Mouse (Mus musculus) kidney, adult 2 months (tissue): ENCODE data around the gene Agrp. TPM values are rescaled to one million over a fixed set of nuclear protein-coding genes. Genes with fewer than 3 reads are reported as not detected.

ENCODE experiments used
- DNase-seq: peaks from one replicate; pipeline ENCODE4 v3.0.0; 2021
- H3K27ac ChIP-seq: fragments of 200-500 bp; 2 replicates; pipeline ENCODE4 v1.5.1; 2012; ENCODE audit warnings: low read depth, low read length, control low read depth, inconsistent platforms; ENCODE audit not compliant: insufficient read depth
- H3K27me3 ChIP-seq: fragments of 200-500 bp; replicated peaks from 2 replicates; pipeline ENCODE4 v1.6.1; 2012; ENCODE audit warnings: mild to moderate bottlenecking, moderate library complexity, low read length, inconsistent platforms; ENCODE audit not compliant: control insufficient read depth, insufficient read depth
- H3K36me3 ChIP-seq: fragments of 200-500 bp; 2 replicates; pipeline ENCODE4 v1.6.1; 2012; ENCODE audit warnings: mild to moderate bottlenecking, moderate library complexity, low read length, inconsistent platforms; ENCODE audit not compliant: control insufficient read depth, insufficient read depth
- H3K4me1 ChIP-seq: fragments of 200-500 bp; 2 replicates; pipeline ENCODE4 v1.6.1; 2011; ENCODE audit warnings: low read length; ENCODE audit not compliant: control insufficient read depth, insufficient read depth
- H3K4me3 ChIP-seq: fragments of 200-500 bp; 2 replicates; pipeline ENCODE4 v1.5.1; 2011; ENCODE audit warnings: mild to moderate bottlenecking, low read depth, low read length, control low read depth; ENCODE audit not compliant: insufficient read depth
- CTCF ChIP-seq: fragments of 200-500 bp; conservative IDR thresholded peaks from 2 replicates; pipeline ENCODE4 v1.5.1; 2011; ENCODE audit warnings: low read depth, mild to moderate bottlenecking, control low read depth, low read length, moderate library complexity, mixed read lengths; ENCODE audit not compliant: insufficient read depth, insufficient read length
- POLR2A ChIP-seq: fragments of 200-500 bp; IDR thresholded peaks from one replicate; pipeline ENCODE4 v1.6.1; 2011; ENCODE audit warnings: low read depth, low read length, control low read depth
- whole genome bisulfite sequencing: fragments of 180-500 bp; shearing (Covaris S2); methylation state at CpG from one replicate; pipeline ENCODE4 v1.1.7; 2018; 5-methylcytosine and 5-hydroxymethylcytosine counted together
- polyA plus RNA-seq: library from polyadenylated mRNA; depleted of rRNA; stranded (reverse); fragments of >200 nt; gene quantifications from 2 replicates; pipeline ENCODE4 v1.2.3, GENCODE M21; 2012

The Agrp gene
- polyA plus RNA-seq, 1 experiment, result 0.13 TPM

DNA sequence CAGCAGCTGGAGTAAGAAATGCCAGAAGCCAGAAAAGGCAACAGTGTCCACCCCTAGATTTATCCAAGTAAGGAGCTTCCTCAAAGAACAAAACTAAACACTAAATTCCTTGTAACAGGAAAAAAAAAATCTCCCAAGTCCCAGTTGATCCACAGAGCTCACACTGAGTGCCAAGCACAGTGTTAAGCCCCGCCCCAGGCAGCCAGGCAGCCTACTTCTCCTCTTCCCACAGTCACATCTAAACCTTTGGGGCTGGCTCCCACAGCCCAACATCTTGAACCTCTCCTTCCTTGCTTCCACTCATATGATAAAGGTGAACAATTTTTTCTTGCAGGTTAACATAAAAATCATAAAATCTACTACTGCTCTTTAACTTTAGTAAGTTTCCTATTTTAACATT lies 73.3 kb downstream of the Agrp start:
- WGBS, result 94% methylated on average over 1 of the region's 1 CpGs
- no peak overlapping the region for H3K27ac ChIP-seq
- no peak for TF ChIP-seq CTCF
- no peak for TF ChIP-seq POLR2A

DNA sequence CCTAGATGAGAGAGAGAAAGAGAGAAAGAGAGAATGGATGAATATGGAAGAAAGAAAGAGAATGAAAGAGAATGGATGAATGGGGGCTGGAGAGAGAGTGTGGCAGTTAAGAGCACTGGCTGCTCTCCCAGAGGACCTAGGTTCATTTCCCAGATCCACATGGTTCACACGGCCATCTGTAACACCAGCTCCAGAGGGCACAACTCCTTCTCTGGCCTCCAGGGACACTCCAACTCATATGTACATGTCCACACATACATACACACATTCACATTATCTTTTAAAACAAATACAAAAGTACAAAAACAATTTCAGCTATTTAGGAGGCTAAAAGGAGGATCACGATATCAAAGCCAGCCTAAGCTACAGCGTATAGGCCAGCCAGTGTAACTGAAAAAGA lies 74.3 kb downstream of the Agrp start:
- Histone ChIP-seq H3K27ac (no peak overlapping the region), H3K36me3 (no peaks in the 10 kb centered on the region), H3K27me3 (no peaks in the 10 kb centered on the region), H3K4me1 (peaks cover 15% of the 10 kb centered on the region), H3K4me3 (no peak overlapping the region)
- WGBS, result 73% methylated on average over 3 of the region's 3 CpGs
- no peak for TF ChIP-seq POLR2A
- TF ChIP-seq CTCF, result no peak
- DNase-seq, result no peak

More for the DNA sequence above, 73.3 kb downstream of the Agrp start:
- Histone ChIP-seq H3K4me3 (no peak overlapping the region), H3K27me3 (no peaks in the 10 kb centered on the region), H3K4me1 (peaks cover 15% of the 10 kb centered on the region), H3K36me3 (no peaks in the 10 kb centered on the region)
- DNase-seq, result no peak

DNA sequence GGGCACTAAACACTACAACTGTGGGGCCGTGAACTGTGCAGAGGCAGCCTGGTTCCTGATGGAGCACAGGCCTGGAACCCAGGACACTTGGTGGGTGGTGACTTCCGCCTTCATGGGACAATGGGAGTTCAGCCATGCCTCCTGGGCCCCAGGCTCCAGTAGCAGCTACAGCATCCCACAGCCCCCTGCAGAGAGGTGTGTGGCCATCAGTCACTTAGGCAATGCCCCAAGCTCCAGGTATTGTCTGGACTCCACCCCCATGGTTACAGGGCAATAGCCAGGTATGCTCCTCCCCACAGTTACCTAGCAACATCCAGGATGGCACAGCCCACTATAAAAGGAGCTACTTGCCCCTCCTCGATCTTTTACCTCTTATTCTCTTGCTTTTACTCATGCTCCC lies 82.0 kb downstream of the Agrp start:
- TF ChIP-seq POLR2A (no peak), CTCF (no peak)
- H3K27me3 ChIP-seq, result no peaks in the 10 kb centered on the region

DNA sequence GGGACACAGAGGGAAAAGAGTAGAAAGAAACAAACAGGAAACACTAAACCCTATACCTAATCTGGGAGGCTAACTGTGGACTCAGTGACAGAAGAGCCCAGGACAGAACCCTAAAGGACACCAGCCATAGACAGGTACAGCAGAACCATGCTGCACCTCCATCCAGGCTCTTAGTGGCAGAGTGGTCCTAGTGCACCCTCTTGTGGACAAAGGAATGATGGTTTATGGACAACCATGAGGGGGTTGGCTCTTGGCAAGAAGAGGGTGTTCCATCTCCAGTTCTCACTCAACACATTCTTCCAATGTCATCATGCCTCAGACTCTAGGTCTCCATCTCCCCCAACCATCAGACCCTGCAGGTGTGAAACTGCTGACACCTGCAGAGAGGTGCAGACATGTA lies 83.1 kb downstream of the Agrp start:
- no peak for TF ChIP-seq POLR2A
- peak; percentile 94 for TF ChIP-seq CTCF
- Histone ChIP-seq H3K36me3 (no peaks in the 10 kb centered on the region), H3K27ac (no peak overlapping the region), H3K4me3 (no peak overlapping the region), H3K4me1 (peaks cover 11% of the 10 kb centered on the region; the same call in 1 of the 2 replicates), H3K27me3 (no peaks in the 10 kb centered on the region)
- peak; percentile 81 for DNase-seq

More for the DNA sequence above, 82.0 kb downstream of the Agrp start:
- Histone ChIP-seq H3K36me3 (no peaks in the 10 kb centered on the region), H3K4me1 (peaks cover 11% of the 10 kb centered on the region; the same call in 1 of the 2 replicates), H3K27ac (no peak overlapping the region), H3K4me3 (no peak overlapping the region)
- DNase-seq, result no peak
- 84% methylated on average over 3 of the region's 3 CpGs for WGBS

DNA sequence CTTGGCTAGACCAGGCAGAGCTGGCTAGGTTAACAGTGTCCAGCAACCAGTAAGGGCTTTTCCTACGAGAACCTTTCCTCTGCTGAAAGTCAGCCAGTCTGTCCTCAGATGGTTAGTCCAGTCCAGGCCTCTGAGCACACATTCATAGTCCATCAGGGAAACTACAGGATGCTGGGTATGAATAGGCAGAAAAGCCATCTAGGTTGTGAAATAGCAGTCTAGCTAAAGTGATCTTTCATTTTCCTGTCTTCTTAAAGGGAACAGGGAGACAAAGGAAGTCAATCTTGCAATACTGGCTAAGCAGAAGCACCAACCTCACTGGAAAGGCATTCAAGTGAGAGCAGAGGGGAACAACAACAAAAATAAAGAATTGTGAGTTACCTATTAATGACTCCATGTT lies 84.4 kb downstream of the Agrp start:
- WGBS, result 46% methylated on average over 1 of the region's 1 CpGs
- H3K36me3 ChIP-seq, result no peaks in the 10 kb centered on the region
- TF ChIP-seq CTCF (no peak), POLR2A (no peak)
- peak overlapping the region; percentile 10 for H3K27ac ChIP-seq
- DNase-seq, result no peak
- no peak overlapping the region for H3K4me3 ChIP-seq
- H3K27me3 ChIP-seq, result no peaks in the 10 kb centered on the region
- H3K4me1 ChIP-seq, result peaks cover 11% of the 10 kb centered on the region; the same call in 1 of the 2 replicates

DNA sequence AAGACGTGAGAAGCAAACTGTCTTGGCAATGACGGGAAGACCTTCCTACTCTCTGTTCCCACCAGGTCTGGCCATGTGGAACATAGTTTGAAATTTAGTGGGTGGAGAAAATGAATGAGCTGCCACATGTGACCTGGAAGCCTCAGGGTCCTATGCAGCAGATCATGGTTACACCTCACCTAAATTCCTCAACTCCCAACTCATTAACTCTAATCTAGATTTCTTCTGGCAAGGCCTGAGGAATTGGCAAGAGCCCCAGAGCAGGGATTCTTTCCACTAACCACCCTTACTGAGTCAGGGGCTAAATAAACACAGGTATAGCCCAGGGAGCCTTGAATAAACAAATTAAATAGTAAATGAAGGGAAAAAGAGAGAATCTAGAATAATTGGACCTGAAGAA lies 85.2 kb downstream of the Agrp start:
- Histone ChIP-seq H3K27ac (no peak overlapping the region), H3K27me3 (no peaks in the 10 kb centered on the region), H3K4me3 (no peak overlapping the region), H3K36me3 (no peaks in the 10 kb centered on the region), H3K4me1 (peaks cover 14% of the 10 kb centered on the region)
- TF ChIP-seq POLR2A, result no peak
- TF ChIP-seq CTCF, result no peak
- peak; percentile 35 for DNase-seq
- 51% methylated on average over 2 of the region's 2 CpGs for WGBS

DNA sequence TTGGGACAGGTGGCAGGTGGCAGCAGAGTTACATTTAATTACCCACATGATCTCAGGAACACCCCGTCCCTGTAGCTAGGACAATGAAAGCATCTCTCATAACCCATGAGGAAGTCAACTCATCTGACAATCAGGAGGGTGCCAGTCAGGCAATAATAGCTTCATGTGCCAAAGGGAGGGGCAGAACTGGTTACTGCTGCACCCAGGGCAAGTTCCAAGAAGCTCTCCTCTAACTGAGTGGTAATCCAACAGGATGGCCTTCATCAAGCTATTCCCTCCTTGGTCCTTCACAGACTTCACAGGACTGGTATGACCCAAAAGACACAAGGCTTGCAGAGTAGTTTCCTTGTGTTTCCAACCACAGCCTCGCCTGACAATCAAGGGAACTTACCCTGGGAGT lies 87.1 kb downstream of the Agrp start:
- no peak overlapping the region for H3K27ac ChIP-seq
- no peak for TF ChIP-seq CTCF
- no peak for TF ChIP-seq POLR2A
- DNase-seq, result peak; percentile 38

DNA sequence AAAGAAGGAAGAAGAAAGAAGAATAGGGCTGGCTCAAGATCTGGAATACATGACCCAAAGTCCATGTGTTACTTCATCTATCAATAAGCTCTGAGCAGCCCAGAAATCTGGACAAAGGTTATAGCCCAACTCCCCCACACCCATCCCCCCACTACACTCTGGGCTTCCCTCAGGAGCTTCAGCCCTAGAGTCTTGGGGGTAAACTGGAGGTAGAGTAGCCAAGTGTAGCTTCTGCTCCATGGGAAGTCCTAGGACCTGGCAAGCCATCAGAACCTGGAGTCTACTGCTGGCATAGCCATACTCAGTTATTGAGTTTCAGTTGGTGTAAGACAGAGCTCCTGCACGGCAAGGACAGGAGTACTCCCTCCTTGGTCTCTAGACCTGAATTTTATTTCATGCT lies 87.7 kb downstream of the Agrp start:
- WGBS, result 72% methylated on average over 1 of the region's 1 CpGs
- Histone ChIP-seq H3K4me1 (peaks cover 38% of the 10 kb centered on the region), H3K27me3 (no peaks in the 10 kb centered on the region), H3K36me3 (no peaks in the 10 kb centered on the region), H3K4me3 (no peak overlapping the region), H3K27ac (no peak overlapping the region)
- no peak for DNase-seq
- TF ChIP-seq CTCF (no peak), POLR2A (no peak)

More for the DNA sequence above, 87.1 kb downstream of the Agrp start:
- WGBS, result 63% methylated on average over 2 of the region's 2 CpGs
- peaks cover 32% of the 10 kb centered on the region for H3K4me1 ChIP-seq
- H3K36me3 ChIP-seq, result no peaks in the 10 kb centered on the region
- H3K4me3 ChIP-seq, result no peak overlapping the region
- H3K27me3 ChIP-seq, result no peaks in the 10 kb centered on the region
